Mouse (Mus musculus): ENCODE measurements around the gene Odf2l. TPM values are rescaled to one million over a fixed set of nuclear protein-coding genes. Genes with fewer than 3 reads are reported as not detected.

Gene Odf2l
- total RNA-seq, 2 experiments from 2014 or later = 11.3 to 11.4 TPM

DNA sequence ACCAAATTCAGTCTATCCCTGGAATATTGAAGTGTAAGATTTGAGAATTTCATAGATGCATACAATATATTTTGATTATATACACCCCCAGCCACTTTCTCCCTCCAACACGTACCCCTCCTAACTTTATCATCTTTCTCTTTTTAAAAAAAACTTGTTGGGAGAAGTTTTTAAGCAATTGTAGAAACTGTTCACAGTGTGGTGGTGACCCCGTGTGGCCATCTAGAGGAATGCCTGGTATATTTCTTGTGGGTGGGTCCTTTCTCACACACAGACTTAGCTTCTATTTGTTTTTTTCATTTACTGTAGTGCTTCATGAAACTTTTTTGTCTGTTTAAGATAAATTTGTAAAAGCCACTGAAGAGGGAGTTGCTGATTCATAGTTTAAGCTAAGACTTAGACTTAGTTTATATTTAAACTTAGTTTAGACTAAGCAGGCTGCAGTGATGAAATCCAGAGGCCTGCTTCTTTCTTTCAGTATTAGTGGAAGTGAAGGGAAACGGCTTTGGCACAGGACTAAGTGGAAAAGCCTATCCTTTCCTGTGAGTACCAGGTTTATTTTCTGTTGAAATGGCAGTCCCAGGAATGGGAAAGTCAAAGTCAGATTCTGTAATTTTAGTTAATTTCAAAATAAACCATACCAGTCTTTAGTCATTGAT is 13.0 kb downstream of the Odf2l start:
- peak in 1 of 2 experiments; percentile 27 for DNase-seq (ENCODE audit: low spot score in 2 of 2)

DNA sequence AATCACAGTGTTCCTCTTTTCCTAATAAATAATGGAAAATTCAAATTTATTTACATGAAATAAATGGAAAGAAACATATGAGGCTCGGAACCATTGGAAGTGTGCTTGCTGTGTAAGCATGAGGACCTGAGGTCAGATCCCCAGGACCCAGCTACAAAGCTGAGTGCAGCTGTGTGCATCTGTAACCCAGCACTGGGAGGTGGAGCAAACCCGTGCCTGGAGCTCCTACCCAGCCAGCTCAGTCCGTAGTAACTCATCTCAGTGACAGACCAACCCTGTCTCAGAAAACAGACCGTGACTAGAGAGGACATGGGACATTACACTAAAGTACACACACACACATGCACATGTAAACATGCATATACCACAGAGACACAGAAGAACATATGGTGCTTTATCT is 21.8 kb downstream of the Odf2l start:
- no peak for DNase-seq (ENCODE audit: low spot score in 2 of 2)

DNA sequence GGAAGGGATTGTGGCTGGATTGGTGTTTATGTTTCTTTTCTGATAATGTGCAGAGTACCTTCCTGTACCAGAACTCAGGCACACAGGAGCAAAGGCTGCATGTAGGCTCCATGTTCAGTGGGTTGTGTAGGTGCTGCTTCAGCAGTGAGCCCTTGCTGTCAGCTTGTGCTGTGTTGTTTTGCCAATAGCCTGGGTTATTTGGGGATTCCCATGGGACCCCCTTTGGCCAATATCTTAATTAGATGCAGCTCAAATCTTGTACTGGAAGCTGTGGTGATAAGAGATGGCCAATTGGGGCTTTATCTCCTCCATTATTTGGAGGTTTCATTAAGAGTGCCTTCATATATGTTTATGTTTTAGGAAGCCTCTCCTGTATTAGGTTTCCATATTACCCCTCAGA is 24.5 kb downstream of the Odf2l start:
- DNase-seq (ENCODE audit: low spot score in 2 of 2) = no peak

DNA sequence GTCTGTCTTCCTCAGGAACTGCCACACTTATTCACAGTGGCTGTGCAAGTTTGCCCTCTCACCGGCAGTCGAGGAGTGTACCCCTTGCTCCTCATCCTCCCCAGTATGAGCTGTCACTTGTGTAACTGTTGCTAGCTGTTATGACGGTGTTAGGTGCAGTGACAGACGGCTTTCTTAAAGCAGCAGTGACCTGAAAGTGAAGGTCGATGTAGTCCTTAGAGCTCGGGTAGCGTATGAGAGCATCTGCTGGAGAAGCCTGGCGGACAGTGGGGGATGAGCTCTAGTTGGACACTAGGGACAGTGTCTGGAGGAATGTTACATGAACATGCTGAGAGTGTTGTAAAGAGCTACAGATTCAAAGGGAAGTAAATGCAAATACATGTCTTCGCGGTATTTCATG is 25.5 kb downstream of the Odf2l start:
- no peak for DNase-seq (ENCODE audit: low spot score in 2 of 2)

DNA sequence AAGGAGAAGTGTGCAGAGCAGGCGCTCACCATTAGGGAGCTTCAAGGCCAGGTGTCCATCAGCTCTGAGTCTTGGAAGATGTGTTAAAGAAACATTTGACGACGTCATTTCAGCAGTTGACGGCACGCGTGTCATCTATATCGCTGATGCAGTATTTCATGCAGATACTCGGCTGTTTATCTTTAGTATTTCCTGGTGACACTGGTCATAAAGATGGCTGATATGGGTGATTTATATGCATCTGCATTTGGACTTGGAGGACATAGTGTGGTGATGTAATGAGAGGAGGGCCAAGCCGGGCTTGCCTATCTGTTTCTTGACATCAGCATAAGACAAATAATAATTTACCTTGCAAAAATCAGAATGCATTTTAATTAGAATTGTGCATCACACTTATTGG is 28.5 kb downstream of the Odf2l start:
- DNase-seq (ENCODE audit: low spot score in 2 of 2) = no peak

DNA sequence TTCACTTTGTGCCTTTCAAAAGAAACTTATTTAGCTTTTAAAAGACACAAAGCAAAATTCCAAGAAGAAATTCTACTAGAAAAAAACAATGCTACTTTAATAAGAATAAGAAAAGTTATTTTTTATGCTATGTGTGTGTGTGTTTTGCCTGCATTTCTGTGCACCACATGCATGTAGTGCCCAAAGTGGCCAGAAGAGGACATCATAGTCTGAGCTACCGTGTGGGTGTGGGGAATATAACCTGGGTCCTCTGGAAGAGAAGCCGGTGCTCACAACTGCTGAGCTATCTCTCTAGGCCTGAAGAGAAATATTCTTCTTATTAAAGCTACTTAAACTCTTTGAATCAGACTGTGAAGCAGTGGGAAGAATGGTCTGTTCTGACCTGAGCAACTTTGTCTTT is 29.1 kb downstream of the Odf2l start:
- DNase-seq (ENCODE audit: low spot score in 2 of 2) = no peak

DNA sequence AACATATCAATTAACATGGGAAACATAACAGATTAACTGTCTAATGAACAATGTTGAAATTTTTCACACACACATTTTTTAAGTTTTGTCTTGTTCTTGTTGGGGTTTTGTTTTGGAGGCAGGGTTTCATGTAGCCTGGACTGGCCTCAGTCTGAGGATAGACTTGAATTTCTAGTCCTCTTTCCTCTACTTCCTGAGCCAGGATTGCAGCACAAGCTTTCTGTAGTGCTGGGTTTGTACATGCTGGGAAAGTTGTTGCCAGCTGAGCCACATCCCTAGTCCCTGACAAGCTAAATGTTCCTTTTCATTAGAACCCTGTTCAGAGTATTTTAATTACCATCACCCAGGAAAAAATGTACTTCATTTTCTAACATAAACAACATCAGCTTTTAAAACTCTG is 29.6 kb downstream of the Odf2l start:
- DNase-seq (ENCODE audit: low spot score in 2 of 2) = no peak

DNA sequence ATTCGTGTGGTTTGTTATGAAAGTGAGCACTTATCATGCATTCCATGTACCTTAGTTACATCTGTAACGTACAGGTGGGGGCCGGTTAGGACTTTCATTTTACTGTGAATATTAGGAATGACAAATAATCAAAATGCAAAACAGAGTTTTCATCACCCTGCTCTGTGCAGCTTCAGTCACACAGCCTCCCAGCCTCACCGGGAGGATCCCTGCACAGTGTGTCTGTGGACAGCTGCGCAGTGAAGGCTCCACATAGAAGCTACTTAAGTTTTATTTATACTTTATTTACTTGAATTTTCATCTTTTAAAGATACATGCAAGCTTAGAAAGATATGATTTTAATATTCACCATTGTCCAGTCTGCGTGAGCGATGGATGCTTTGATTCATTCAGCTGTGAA is 32.7 kb downstream of the Odf2l start:
- DNase-seq (ENCODE audit: low spot score in 2 of 2) = no peak

DNA sequence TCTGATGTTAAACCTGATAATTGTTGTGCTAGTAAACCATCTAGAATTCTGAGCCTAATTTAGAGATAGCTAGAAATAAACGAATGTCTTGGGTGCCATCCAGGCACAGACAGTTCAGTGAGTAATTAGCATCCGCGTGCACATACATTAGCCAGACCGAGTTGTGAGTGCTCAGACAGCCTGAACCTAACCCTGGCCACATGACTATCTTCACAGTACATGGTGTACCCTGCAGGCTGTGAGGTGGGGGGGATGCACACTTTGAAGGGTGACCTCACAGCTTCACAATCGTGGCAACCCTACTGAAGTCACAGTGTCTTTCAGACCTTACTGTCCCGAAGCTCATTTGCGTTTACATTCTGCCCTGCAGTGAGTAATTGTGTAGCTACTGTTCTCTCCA is 33.5 kb downstream of the Odf2l start:
- no peak for DNase-seq (ENCODE audit: low spot score in 2 of 2)

DNA sequence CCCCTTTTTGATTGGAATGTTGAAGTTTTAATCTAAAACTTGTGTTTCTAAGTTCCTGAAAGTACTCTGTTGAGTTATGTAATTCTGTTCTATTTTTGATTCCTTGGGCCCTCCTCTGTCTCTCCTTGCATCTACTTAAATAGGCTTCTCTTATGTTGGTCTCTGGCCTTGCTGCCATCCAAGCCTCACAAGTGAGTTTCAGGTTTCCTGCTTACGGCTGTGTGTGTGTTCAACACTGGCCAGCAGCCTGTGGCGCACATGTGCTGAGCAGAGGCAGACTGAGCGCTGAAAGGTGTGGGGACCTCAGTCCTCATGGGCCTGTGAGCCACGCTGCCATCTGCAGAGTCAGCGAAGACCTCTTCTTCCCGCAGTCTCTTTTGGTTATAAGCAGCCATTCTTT is 38.5 kb downstream of the Odf2l start:
- no peak for DNase-seq (ENCODE audit: low spot score in 2 of 2)

DNA sequence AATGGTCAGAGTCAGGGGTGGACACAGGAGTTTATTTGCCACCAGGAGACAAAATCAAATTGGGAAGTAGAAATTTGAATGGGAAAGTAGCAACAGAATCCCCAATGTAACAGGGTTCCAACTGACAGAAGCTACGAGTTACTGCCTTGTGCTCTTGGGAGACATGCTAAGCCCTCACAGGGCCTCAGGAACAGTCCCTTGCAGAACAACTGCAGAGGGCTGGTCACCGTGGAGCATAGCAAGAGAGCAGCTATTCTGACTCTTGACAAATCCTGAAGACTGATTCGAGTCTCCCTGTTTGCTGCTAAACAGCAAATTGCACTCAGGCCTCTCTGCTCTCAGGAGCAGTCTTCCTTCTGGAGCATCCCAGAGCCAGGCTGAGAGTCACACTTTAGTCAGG is 40.1 kb downstream of the Odf2l start:
- no peak for DNase-seq (ENCODE audit: low spot score in 2 of 2)

DNA sequence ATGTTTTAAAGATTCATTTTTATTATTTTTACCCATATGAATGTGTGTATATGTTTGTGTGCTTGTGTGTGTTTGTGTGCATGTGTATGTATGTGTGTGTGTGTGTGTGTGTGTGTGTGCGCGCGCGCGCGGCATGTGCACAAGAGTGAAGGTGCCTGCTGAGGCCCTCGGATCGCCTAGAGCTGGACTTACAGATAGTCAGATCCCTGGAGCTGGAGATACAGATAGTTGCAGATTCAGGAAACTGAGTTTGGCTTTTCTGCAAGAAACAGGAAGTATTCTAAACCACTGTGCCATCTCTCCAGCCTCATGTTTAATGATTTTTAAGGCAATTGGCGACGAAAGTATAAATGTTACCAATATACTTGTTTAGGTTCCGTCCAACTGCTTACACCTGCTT is 48.4 kb downstream of the Odf2l start:
- no peak for DNase-seq (ENCODE audit: low spot score in 2 of 2)

DNA sequence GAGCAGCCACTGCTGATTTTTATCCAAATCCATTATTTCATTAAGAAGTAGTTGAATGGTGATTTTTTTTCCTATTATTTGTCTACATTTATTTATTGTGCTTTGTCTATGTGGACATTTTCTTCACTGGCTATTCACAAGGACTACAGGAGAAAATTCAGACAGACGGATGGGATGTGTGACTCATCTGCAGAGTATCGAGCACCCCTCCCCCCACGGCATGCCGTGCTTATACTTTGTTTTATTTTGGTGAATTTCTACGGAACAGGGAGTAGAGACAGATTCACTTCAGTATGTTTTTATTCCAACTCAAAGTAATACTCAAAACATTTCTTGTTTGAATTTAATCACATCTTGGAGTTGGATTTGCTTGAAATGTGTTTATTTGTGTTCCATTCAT is 49.4 kb downstream of the Odf2l start:
- peak in 1 of 2 experiments; percentile 17 for DNase-seq (ENCODE audit: low spot score in 2 of 2)

DNA sequence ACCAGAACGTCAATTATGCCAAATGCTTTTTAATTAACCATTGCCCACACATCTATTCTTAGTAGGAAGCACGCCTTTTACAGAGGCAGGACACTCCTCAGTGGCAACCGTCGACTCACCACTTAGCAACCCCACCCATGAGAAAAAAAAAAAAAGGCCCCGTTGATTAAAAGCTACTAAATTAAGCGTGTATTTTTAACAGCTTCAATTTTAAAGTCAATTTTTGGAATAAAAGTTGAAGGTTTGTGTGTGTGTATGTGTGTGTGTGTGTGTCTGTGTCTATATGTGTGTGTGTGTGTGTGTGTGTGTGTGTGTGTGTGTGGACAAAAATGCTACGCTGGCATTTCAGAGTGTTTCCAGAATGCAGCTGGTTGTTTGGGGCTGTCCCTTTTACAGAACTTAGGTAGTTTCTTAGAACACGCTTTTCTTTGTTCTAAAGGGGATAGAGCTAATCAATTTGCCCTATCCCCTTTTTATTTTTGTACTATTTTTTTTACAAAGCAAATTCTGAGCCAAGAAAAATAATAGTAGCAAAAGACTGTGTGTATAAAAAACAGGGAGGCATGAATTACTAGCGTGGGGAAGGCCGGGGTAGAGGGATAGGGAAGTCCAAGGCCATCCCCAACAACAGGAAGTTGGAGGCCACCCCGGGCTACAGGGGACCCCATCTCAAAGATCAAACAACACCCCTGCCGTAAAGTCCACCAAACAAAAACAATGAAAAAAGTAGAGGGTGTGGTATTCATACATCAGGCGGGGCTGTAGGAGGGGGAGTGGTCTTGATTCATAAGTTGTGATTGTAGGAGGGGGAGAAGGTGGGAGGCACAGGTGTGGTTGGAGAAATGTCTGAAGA is 50.7 kb downstream of the Odf2l start:
- no peak for DNase-seq (ENCODE audit: low spot score in 2 of 2)

DNA sequence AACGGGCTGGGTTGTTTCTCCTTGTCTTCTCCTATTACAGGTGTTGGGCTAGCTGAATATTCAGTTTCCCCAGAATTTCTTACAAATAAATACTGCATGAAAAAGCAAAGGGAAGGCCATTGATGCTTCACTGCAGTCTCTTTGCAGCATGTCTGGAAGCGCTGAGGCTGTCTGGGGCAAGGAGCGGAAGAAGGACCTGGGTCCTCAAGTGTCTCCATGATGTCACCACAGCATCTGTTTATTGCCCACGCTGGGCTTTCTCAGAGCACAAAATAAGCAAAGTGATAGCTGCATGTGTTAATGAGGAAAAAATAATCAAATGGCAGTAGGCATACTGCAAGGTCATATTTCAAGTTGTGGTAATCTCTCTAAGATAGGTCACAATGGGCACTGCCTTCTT is 51.6 kb downstream of the Odf2l start:
- DNase-seq (ENCODE audit: low spot score in 2 of 2) = no peak

DNA sequence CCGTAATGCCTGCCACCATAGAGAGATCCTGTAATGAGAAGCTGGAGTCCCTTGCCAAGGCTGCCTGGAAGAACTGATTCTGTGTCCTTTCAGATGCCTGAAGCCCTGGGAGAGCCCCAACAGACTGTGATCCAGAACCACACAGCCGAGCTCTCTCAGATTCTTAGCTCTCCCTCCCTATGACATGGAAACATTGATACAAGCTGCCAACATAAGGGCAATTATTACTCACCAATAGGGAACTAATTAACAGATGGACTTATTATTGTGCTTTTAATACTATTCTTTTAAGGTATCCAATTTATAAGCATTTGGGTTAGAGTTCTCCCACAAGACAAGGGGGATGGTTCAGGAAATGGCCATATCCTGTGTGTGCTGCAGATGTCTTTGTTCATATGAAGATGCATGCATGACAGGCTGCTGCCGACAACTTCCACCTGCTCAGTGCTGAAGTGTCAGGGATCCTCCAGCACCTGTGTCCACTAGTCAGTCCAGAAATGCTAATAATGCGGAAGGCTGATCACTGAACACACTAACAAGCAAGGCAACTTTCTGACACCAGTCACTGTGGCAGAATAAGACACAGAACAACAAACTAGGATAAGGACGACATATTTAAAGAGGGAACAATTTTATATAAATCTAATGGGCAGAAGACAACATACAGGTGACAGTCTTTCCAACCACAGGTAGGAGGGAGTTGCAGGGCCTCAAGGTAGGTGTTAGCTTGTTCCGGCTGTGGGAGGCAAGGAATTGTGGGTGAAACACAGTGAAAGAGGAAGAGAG is 52.4 kb downstream of the Odf2l start:
- DNase-seq (ENCODE audit: low spot score in 2 of 2) = no peak

DNA sequence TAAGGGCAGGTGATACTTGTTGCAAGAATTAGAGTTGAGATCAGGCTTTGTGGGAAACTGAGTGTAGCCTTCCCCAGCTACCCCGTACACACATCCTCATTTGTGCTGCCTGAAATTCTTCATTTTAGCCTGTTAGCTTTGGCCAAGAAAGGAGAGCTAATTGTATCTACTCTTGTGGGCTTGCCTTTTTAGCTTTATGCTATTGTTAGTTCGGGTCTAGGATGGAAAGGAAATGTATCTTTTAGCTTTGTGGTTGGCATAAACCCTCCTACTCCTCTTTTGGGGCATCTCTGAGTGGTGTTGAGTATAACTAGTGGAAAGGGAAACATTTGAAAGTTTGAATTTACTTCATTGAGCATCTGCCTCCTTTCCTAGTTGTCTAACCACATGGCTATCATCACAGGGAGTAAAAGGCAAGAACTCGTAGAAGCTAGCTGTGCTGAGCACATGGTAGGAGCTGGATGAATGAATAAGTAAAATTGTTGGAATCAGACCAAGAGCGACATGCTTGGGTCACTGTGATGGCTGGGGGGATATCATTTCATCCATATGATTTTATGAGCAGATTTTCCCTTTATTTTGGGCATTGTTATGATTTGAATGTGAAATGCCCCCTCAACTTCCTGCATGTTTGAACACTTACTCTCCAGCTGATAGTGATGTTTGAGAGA is 53.1 kb downstream of the Odf2l start:
- no peak for DNase-seq (ENCODE audit: low spot score in 2 of 2)

DNA sequence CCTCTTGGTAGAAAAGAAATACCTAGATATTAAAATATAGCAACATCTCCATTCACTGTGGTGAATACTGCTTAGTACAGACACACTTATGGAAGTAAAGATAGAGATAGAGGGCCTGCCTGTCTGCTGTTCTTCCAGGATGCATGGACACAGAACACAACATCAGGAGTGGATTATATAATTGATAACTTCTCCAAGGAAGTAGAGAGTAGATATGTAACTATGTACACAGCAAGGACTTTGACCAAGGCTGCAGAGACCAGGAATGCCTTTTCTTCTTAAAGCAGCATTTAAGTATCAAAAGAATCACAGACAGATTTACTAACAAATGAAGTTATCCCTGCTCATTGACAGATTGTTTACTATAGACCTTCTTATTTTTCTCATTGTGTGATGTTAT is 66.3 kb downstream of the Odf2l start:
- DNase-seq (ENCODE audit: low spot score in 2 of 2) = no peak

DNA sequence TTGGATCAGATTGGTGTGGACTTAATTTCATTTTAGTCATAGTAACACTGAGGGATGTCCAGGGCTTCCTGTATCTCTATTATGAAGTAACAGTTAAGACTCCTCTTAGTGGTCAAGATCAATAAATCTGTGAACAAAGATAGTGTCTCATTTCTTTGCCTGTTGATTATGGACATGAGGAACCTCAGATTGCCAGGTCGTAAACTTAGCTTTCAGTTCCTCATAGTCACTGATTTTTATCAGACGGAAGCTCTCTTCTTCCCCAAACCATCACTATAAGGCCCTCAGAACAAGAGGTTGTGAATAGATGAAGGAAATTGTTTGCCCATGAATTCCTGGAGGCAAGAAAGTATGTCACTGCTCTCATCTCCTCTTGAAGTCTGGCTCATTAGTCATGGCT is 73.6 kb downstream of the Odf2l start:
- DNase-seq (ENCODE audit: low spot score in 2 of 2) = no peak

DNA sequence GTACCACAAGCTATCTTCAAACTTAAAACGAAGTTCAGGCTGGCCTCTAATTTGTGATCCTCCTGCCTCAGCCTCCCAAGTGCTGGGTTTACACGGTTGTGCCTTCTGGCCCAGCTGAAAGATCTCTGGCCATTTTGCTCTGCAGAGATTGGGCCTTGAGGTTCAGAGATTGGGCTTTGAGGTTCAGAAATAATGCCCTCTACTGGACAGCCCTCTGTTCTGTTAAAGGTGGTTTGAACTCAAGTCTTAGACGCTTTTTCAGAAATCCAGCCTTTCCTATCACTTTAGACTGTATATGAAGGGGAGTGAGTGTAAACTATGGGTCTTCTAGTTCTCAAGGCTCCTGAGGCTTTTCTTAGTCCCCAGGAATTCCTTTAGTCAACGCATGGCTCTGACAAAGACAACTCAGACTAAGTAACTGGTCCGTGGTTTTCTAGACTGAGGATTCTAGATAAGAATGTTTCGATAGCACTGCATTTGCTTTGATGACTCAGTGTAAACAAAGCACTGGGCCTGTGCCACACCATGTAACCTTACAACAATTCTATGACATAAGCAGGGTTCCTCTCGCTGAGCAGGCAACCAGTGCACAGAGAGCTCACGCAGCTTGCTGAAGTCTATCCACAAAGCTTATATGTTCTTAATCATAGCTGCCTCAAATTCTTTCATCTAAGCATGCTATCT is 77.0 kb downstream of the Odf2l start:
- DNase-seq (ENCODE audit: low spot score in 2 of 2) = no peak

DNA sequence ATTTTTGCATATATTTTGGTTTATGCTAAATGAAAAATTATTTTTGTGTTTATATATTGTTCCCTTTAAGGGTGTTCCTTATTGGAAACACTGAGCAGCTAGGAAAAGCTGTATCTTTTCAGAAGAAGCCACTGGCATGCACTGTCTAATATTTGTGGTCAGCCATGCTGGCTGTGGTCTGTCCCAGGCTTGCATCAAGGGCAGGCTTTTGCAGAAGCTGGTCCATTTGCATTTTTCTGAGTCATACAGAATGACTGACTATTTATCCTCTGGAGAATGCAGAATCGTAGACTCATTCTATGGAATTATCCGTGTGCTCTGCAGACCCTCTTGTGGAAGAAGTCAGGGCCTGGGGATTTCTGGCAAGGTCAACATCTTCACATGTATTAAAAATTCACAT is 79.7 kb downstream of the Odf2l start:
- DNase-seq (ENCODE audit: low spot score in 2 of 2) = no peak
